Mouse (Mus musculus) CH12.LX (cell line): ENCODE data around the gene Prrt4. TPM values are rescaled to one million over a fixed set of nuclear protein-coding genes. Genes with fewer than 3 reads are reported as not detected.

Source experiments
- DNase-seq: peaks from one replicate; pipeline ENCODE4 v3.0.0-alpha.2; 2013; ENCODE audit errors: extremely low read depth
- H3K27ac ChIP-seq: 2 replicates; pipeline ENCODE4 v1.5.1; 2012; ENCODE audit warnings: low read depth, mild to moderate bottlenecking, control low read depth, moderate library complexity; ENCODE audit not compliant: insufficient read depth
- H3K27me3 ChIP-seq: replicated peaks from 2 replicates; pipeline ENCODE3; 2012; ENCODE audit warnings: inconsistent platforms
- H3K36me3 ChIP-seq, 2 experiments: replicated peaks in 1 of 2; 2 replicates each; pipeline versions ENCODE3 to v1.6.1; 2012; ENCODE audit warnings: inconsistent platforms in 1 of 2, low read length in 1 of 2, mild to moderate bottlenecking in 1 of 2, mixed read lengths in 1 of 2, moderate library complexity in 1 of 2; ENCODE audit not compliant: control insufficient read depth in 1 of 2, insufficient read depth in 1 of 2
- H3K4me1 ChIP-seq, 2 experiments: 2 replicates each; pipeline ENCODE4 v1.6.1; 2012; ENCODE audit warnings: inconsistent platforms in 1 of 2, moderate library complexity in 1 of 2; ENCODE audit not compliant: insufficient read depth in 2 of 2, control insufficient read depth in 1 of 2
- H3K4me2 ChIP-seq: 2 replicates; pipeline ENCODE4 v1.6.1; 2012; ENCODE audit warnings: low read depth, mild to moderate bottlenecking, control low read depth; ENCODE audit not compliant: poor library complexity, insufficient read depth, severe bottlenecking
- H3K4me3 ChIP-seq, 3 experiments: fragments of 150-350 bp in 1 of 3; sonication (generic) in 1 of 3; replicated peaks in 1 of 3; 2 replicates each; pipeline versions ENCODE3 to v1.5.1; 2011 to 2012; ENCODE audit warnings: low read depth in 2 of 3, low read length in 2 of 3, mild to moderate bottlenecking in 2 of 3, moderate library complexity in 2 of 3, control low read depth in 1 of 3, improper control_type of control experiment in 1 of 3, inconsistent platforms in 1 of 3, mixed read lengths in 1 of 3; ENCODE audit not compliant: poor library complexity in 1 of 3
- H3K79me2 ChIP-seq: replicated peaks from 2 replicates; pipeline ENCODE4 v1.6.1; 2012; ENCODE audit warnings: mild to moderate bottlenecking, moderate library complexity; ENCODE audit not compliant: control insufficient read depth, poor library complexity, insufficient read depth, severe bottlenecking; ENCODE audit errors: extremely low read depth
- H3K9ac ChIP-seq: 2 replicates; pipeline ENCODE4 v1.6.1; 2012; ENCODE audit warnings: low read depth, mild to moderate bottlenecking, control low read depth, moderate library complexity; ENCODE audit not compliant: insufficient read depth
- H3K9me3 ChIP-seq: replicated peaks from 2 replicates; pipeline ENCODE3; 2012; ENCODE audit warnings: low read length, inconsistent platforms, mixed read lengths
- BHLHE40 ChIP-seq: IDR thresholded peaks from 2 replicates; pipeline ENCODE4 v1.6.1; 2011; ENCODE audit warnings: mild to moderate bottlenecking, low read depth, low read length, improper control_type of control experiment
- CTCF ChIP-seq, 2 experiments: IDR thresholded peaks in 1 of 2; conservative IDR thresholded peaks in 1 of 2; 2 replicates each; pipeline ENCODE4 v1.5.1; 2011 to 2012; ENCODE audit warnings: low read depth in 2 of 2, low read length in 2 of 2, improper control_type of control experiment in 1 of 2, inconsistent platforms in 1 of 2, mild to moderate bottlenecking in 1 of 2, moderate library complexity in 1 of 2
- ELF1 ChIP-seq: IDR thresholded peaks from 2 replicates; pipeline ENCODE4 v1.6.1; 2014; ENCODE audit warnings: low read depth, mild to moderate bottlenecking, inconsistent platforms, low read length, improper control_type of control experiment
- ETS1 ChIP-seq: conservative IDR thresholded peaks from 2 replicates; pipeline ENCODE4 v1.6.1; 2012; ENCODE audit warnings: low read depth, mild to moderate bottlenecking, inconsistent platforms, low read length, improper control_type of control experiment, moderate library complexity
- GABPA ChIP-seq: IDR thresholded peaks from 2 replicates; pipeline ENCODE4 v1.6.1; 2012; ENCODE audit warnings: low read depth, low read length, improper control_type of control experiment, inconsistent platforms; ENCODE audit not compliant: insufficient replicate concordance
- MEF2A ChIP-seq: IDR thresholded peaks from 2 replicates; pipeline ENCODE4 v1.6.1; 2014; ENCODE audit warnings: low read depth, mild to moderate bottlenecking, inconsistent platforms, low read length, improper control_type of control experiment, borderline replicate concordance
- MYC ChIP-seq: IDR thresholded peaks from 2 replicates; pipeline ENCODE4 v1.6.1; 2011; ENCODE audit warnings: low read depth, mild to moderate bottlenecking, improper control_type of control experiment, low read length
- NELFE ChIP-seq: IDR thresholded peaks from 2 replicates; pipeline ENCODE4 v1.6.1; 2011; ENCODE audit warnings: low read depth, low read length, improper control_type of control experiment
- POLR2AphosphoS2 ChIP-seq: IDR thresholded peaks from 2 replicates; pipeline ENCODE4 v1.6.1; 2011; ENCODE audit warnings: low read depth, low read length, improper control_type of control experiment
- RAD21 ChIP-seq: IDR thresholded peaks from 2 replicates; pipeline ENCODE4 v1.6.1; 2011; ENCODE audit warnings: low read depth, mild to moderate bottlenecking, low read length, improper control_type of control experiment, moderate library complexity
- RCOR1 ChIP-seq: conservative IDR thresholded peaks from 2 replicates; pipeline ENCODE4 v1.6.1; 2012; ENCODE audit warnings: low read depth, mild to moderate bottlenecking, inconsistent platforms, low read length, improper control_type of control experiment
- SMC3 ChIP-seq: IDR thresholded peaks from 2 replicates; pipeline ENCODE4 v1.6.1; 2011; ENCODE audit warnings: low read depth, low read length, improper control_type of control experiment
- TCF12 ChIP-seq: IDR thresholded peaks from 2 replicates; pipeline ENCODE4 v1.6.1; 2014; ENCODE audit warnings: low read depth, mild to moderate bottlenecking, inconsistent platforms, low read length, improper control_type of control experiment
- UBTF ChIP-seq: IDR thresholded peaks from 2 replicates; pipeline ENCODE4 v1.6.1; 2012; ENCODE audit warnings: low read depth, mild to moderate bottlenecking, inconsistent platforms, low read length, improper control_type of control experiment, moderate library complexity
- USF2 ChIP-seq: conservative IDR thresholded peaks from 2 replicates; pipeline ENCODE4 v1.6.1; 2011; ENCODE audit warnings: low read depth, low read length, improper control_type of control experiment
- dilution Hi-C: fragments of 300-500 bp; cut with MboI; formaldehyde crosslinking; loops from 2 replicates; pipeline ENCODE4 v1.14.3; 2020; ENCODE audit warnings: low sequenced_read_pairs; ENCODE audit not compliant: extremely low pct_unique_long_range_greater_than_20kb, extremely low pct_ligation_motif_present
- in situ Hi-C: fragments of 300-500 bp; cut with MboI; formaldehyde crosslinking; loops from 3 replicates; pipeline ENCODE4 v1.14.3; 2019; ENCODE audit warnings: low sequenced_read_pairs, low pct_ligation_motif_present, low pct_unique_long_range_greater_than_20kb, mixed read lengths
- polyA plus RNA-seq: library from polyadenylated mRNA; unstranded; fragments of >175 nt; gene quantifications from 2 replicates; pipeline ENCODE4 v1.2.1, GENCODE M21; 2012; ENCODE audit warnings: low read depth; ENCODE audit not compliant: insufficient read length
- total RNA-seq, 2 experiments: library from RNA; depleted of rRNA; stranded (reverse); fragments of 300-350 nt in 1 of 2; fragments of >200 nt in 1 of 2; gene quantifications; 2 replicates each; pipeline ENCODE4 v1.2.3; 2012 to 2014

The Prrt4 gene
- total and polyA plus RNA-seq, 3 experiments, result not detected

DNA sequence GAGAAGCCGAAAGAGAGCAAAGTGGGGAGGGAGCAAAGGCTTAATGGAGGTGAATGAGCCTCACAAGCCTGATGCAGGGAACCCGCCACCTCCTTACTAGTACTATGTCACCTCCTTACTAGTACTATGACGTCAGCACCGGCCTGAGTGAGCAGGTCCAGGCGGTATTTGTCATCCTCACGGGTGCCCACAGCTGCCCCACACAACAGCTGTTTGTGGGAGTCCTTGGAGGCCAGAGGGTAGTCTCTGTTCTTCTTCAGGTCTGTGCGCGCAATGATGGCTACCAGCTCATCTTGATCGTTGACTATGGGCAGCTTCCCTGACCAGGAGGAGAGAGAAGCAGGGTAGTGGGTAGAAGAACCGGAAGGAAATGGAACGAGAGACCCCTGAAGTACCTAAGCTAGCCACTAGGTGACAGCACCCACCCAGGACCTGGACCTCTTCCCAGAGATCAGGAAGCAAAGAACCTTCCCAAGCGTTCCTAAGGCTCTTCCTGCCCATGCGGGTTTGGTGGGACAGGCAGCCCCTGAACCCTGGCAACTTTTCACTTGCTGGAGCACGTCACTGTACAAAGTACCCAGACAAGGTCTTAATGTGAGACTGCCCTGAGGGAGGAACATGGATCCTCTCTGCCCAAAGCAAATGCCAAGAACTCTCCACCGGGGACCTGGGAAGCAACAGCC, 25.7 kb upstream of the Prrt4 start:
- dilution Hi-C loops, result no loop called here
- no peak overlapping the region for H3K4me2 ChIP-seq

DNA sequence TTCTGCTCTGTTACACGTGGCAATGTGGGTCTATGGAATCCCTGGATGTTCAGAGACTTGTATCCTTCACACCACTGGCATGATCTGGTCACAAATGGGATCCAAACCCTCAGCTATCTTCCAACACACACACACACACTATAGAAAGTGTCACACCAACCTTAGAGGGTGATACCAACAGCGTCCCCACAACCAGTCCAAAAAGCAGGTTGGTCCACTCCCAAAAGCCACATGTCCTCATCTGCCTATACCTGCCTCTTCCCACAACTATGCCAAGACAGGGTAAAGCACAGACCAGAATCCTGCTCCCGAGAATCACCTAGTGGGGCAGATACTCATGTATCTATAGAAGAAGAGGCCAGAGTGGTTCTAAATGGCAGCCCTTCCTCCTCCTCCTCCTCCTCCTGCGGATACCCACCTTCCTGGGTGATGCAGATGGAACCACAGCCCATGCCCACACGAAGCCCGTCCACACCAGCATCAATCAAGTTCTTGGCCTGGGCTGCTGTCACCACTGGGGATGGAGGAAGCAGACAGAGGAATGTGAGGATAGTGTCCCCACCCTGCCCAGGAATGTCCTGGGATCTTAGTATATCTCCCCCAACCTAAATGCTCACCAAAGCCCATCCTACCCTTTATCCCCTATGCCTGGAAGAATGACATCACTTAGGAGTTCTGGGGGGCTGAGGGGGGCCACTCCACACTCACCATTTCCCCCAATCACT, 24.6 kb upstream of the Prrt4 start:
- Histone ChIP-seq H3K4me3 (no peak overlapping the region), H3K27ac (no peak overlapping the region), H3K4me2 (no peak overlapping the region), H3K9me3 (no peaks in the 10 kb centered on the region), H3K79me2 (no peaks in the 10 kb centered on the region), H3K4me1 (peaks cover 0 to 15% of the 10 kb centered on the region in 2 experiments; a peak in 2 of 4 replicates), H3K9ac (no peak overlapping the region)
- no peak for DNase-seq
- TF ChIP-seq NELFE (no peak), GABPA (no peak), RCOR1 (no peak), MEF2A (no peak), UBTF (no peak), TCF12 (no peak), CTCF (conservative IDR thresholded peaks at IDR 0.05 in 1 of 2, IDR thresholded peaks at IDR 0.05 in 1 of 2; ENCODE audit: low read depth in 2 of 2, low read length in 2 of 2) (no peak), ETS1 (no peak)
- TF ChIP-seq, all 38 proteins: peak for 0
- Histone ChIP-seq H3K36me3 (peaks cover 44 to 70% of the 10 kb centered on the region in 2 experiments), H3K27me3 (no peaks in the 10 kb centered on the region)
- dilution Hi-C loops (no loop called here), in situ Hi-C loops (loop anchor here (5.0 to 10.0 kb wide), 2 partner anchors 37 to 71 kb away; partner anchors contain the start of genes Fam71f2, Hilpda and Rbm28)

More for the DNA sequence above, 25.7 kb upstream of the Prrt4 start:
- H3K9me3 ChIP-seq, result no peaks in the 10 kb centered on the region
- TF ChIP-seq RAD21 (peak; percentile 76), BHLHE40 (no peak), CTCF (conservative IDR thresholded peaks at IDR 0.05 in 1 of 2, IDR thresholded peaks at IDR 0.05 in 1 of 2; ENCODE audit: low read depth in 2 of 2, low read length in 2 of 2) (peak; percentile 82 to 85), SMC3 (peak; percentile 70), USF2 (no peak), ELF1 (peak; percentile 30; the same call in 1 of the 2 replicates), MYC (no peak), POLR2AphosphoS2 (no peak)
- TF ChIP-seq, all 38 proteins: peak for 4
- Histone ChIP-seq H3K27me3 (no peaks in the 10 kb centered on the region), H3K79me2 (0 out of 2 replicates have a peak, but pooled peaks cover 2% of the 10 kb centered on the region), H3K27ac (no peak overlapping the region), H3K4me3 (no peak overlapping the region), H3K9ac (no peak overlapping the region), H3K36me3 (peaks cover 44 to 73% of the 10 kb centered on the region in 2 experiments), H3K4me1 (peaks cover 0 to 25% of the 10 kb centered on the region in 2 experiments; a peak in 2 of 4 replicates)
- DNase-seq, result no peak
- in situ Hi-C loops, result loop anchor here (5.0 to 10.0 kb wide), 3 partner anchors 37 to 70 kb away; partner anchors contain the start of genes Fam71f2, Hilpda and Rbm28
